Mouse (Mus musculus) olfactory bulb, adult 2 months (tissue): ENCODE measurements around the gene Accsl. TPM values are rescaled to one million over a fixed set of nuclear protein-coding genes. Genes with fewer than 3 reads are reported as not detected.

Experiments
- H3K27ac ChIP-seq: fragments of 200-500 bp; 2 replicates; pipeline ENCODE4 v1.5.1; 2012; ENCODE audit warnings: low read depth, low read length; ENCODE audit not compliant: insufficient read depth
- H3K4me1 ChIP-seq: fragments of 200-500 bp; 2 replicates; pipeline ENCODE4 v1.6.1; 2012; ENCODE audit warnings: low read length; ENCODE audit not compliant: control insufficient read depth, insufficient read depth
- H3K4me3 ChIP-seq: fragments of 200-500 bp; 2 replicates; pipeline ENCODE4 v1.5.1; 2012; ENCODE audit warnings: mild to moderate bottlenecking, low read depth, low read length, moderate library complexity; ENCODE audit not compliant: insufficient read depth
- CTCF ChIP-seq: fragments of 200-500 bp; IDR thresholded peaks from 2 replicates; pipeline ENCODE4 v1.5.1; 2012; ENCODE audit warnings: low read depth, mild to moderate bottlenecking, low read length, moderate library complexity; ENCODE audit not compliant: insufficient read depth
- POLR2A ChIP-seq: fragments of 200-500 bp; IDR thresholded peaks from 2 replicates; pipeline ENCODE4 v1.6.1; 2012; ENCODE audit warnings: mild to moderate bottlenecking, low read depth, low read length, moderate library complexity; ENCODE audit not compliant: insufficient read depth
- WGBS: fragments of 180-500 bp; shearing (Covaris S2); methylation state at CpG from one replicate; pipeline ENCODE4 v1.1.7; 2018; 5-methylcytosine and 5-hydroxymethylcytosine counted together
- polyA plus RNA-seq: library from polyadenylated mRNA; stranded (reverse); fragments of >200 nt; gene quantifications from 2 replicates; pipeline ENCODE4 v1.2.4, GENCODE M21; 2012; ENCODE audit warnings: low replicate concordance; ENCODE audit not compliant: missing spikeins, insufficient read depth, insufficient read length

The Accsl gene
- polyA plus RNA-seq: not detected in 2 replicates

GRCm38 (mm10) chr2:93869107-93869600, at the start of gene Accsl:
Gene Accsl (minus strand): TSS chr2:93869157.
- no peak within 1 kb of the TSS for H3K4me3 ChIP-seq
- H3K27ac ChIP-seq: no peak within 1 kb of the TSS
- 55% methylated on average over 7 of the region's 7 CpGs for WGBS
- peaks cover 10% of the 10 kb centered on the region for H3K4me1 ChIP-seq
- no peak for TF ChIP-seq POLR2A
- TF ChIP-seq CTCF: no peak

- 97% methylated on average over 2 of the region's 2 CpGs for WGBS
- H3K4me1 ChIP-seq: no peaks in the 10 kb centered on the region
- no peak overlapping the region for H3K4me3 ChIP-seq
- H3K27ac ChIP-seq: no peak overlapping the region
- TF ChIP-seq POLR2A: no peak
- no peak for TF ChIP-seq CTCF
Observed at GRCm38 (mm10) chr2:93913552-93913951, 44.6 kb upstream of the Accsl start.

- no peak overlapping the region for H3K4me3 ChIP-seq
- TF ChIP-seq POLR2A: no peak
- no peak for TF ChIP-seq CTCF
- 50% methylated on average over 10 of the region's 10 CpGs for WGBS
- H3K4me1 ChIP-seq: peaks cover 11% of the 10 kb centered on the region
- no peak overlapping the region for H3K27ac ChIP-seq
Observed at GRCm38 (mm10) chr2:93911942-93912341, 43.0 kb upstream of the Accsl start.

- no peak for TF ChIP-seq CTCF
- TF ChIP-seq POLR2A: no peak
- Histone ChIP-seq H3K27ac (no peak overlapping the region), H3K4me3 (no peak overlapping the region), H3K4me1 (peaks cover 17% of the 10 kb centered on the region)
- 58% methylated on average over 5 of the region's 5 CpGs for WGBS
Observed at GRCm38 (mm10) chr2:93909716-93910115, 40.8 kb upstream of the Accsl start.

GRCm38 (mm10) chr2:93907519-93908294, 38.8 kb upstream of the Accsl start:
- TF ChIP-seq CTCF (no peak), POLR2A (no peak)
- WGBS: 72% methylated on average over 9 of the region's 9 CpGs
- Histone ChIP-seq H3K27ac (no peak overlapping the region), H3K4me3 (no peak overlapping the region), H3K4me1 (peaks cover 27% of the 10 kb centered on the region)

GRCm38 (mm10) chr2:93906316-93906715, 37.4 kb upstream of the Accsl start:
- H3K27ac ChIP-seq: 0 out of 2 replicates have a peak overlapping the region, but pooled peaks have one; percentile 36
- TF ChIP-seq POLR2A: no peak
- TF ChIP-seq CTCF: no peak
- WGBS: 77% methylated on average over 4 of the region's 4 CpGs
- no peak overlapping the region for H3K4me3 ChIP-seq
- peaks cover 28% of the 10 kb centered on the region for H3K4me1 ChIP-seq

GRCm38 (mm10) chr2:93903415-93903814, 34.5 kb upstream of the Accsl start:
- Histone ChIP-seq H3K27ac (no peak overlapping the region), H3K4me1 (peaks cover 39% of the 10 kb centered on the region), H3K4me3 (no peak overlapping the region)
- no peak for TF ChIP-seq CTCF
- TF ChIP-seq POLR2A: no peak
- 76% methylated on average over 6 of the region's 6 CpGs for WGBS

- Histone ChIP-seq H3K4me3 (no peak overlapping the region), H3K27ac (no peak overlapping the region), H3K4me1 (peaks cover 33% of the 10 kb centered on the region)
- WGBS: 62% methylated on average over 5 of the region's 5 CpGs
- TF ChIP-seq CTCF (no peak), POLR2A (no peak)
Observed at GRCm38 (mm10) chr2:93902680-93903305, 33.8 kb upstream of the Accsl start.
